Mouse (Mus musculus) hindbrain, embryonic 10.5 days (tissue): ENCODE results near the gene Zfp804a. TPM values are rescaled to one million over a fixed set of nuclear protein-coding genes. Genes with fewer than 3 reads are reported as not detected.

ENCODE experiments used
- DNase-seq: peaks from one replicate; pipeline ENCODE4 v3.0.0-alpha.2; 2017; ENCODE audit warnings: low spot score
- H3K27ac ChIP-seq: fragments of 300-500 bp; sonication (generic); 2 replicates; pipeline ENCODE4 v1.5.1; 2016; ENCODE audit warnings: mild to moderate bottlenecking, moderate library complexity
- H3K27me3 ChIP-seq: fragments of 300-500 bp; sonication (generic); 2 replicates; pipeline ENCODE4 v1.6.1; 2016; ENCODE audit warnings: mild to moderate bottlenecking; ENCODE audit not compliant: poor library complexity, insufficient read depth, severe bottlenecking
- H3K36me3 ChIP-seq: fragments of 300-500 bp; sonication (generic); 2 replicates; pipeline ENCODE4 v1.6.1; 2016; ENCODE audit warnings: mild to moderate bottlenecking, moderate library complexity
- H3K4me1 ChIP-seq: fragments of 300-500 bp; sonication (generic); replicated peaks from 2 replicates; pipeline ENCODE4 v1.6.1; 2016; ENCODE audit warnings: mild to moderate bottlenecking
- H3K4me3 ChIP-seq: fragments of 300-500 bp; sonication (generic); 2 replicates; pipeline ENCODE4 v1.5.1; 2016; ENCODE audit warnings: mild to moderate bottlenecking, moderate library complexity
- H3K9me3 ChIP-seq: fragments of 300-500 bp; sonication (generic); 2 replicates; pipeline ENCODE4 v1.6.1; 2016; ENCODE audit warnings: mild to moderate bottlenecking, moderate library complexity
- WGBS: fragments of 180-500 bp; shearing (Covaris S2); methylation state at CpG from one replicate; pipeline ENCODE4 v1.1.7; 2016; 5-methylcytosine and 5-hydroxymethylcytosine counted together
- polyA plus RNA-seq: library from polyadenylated mRNA; unstranded; fragments of >200 nt; fragmentation: Nextera tagmentation; extraction: Ambion mirVana; gene quantifications from 2 replicates; pipeline ENCODE4 v1.2.1, GENCODE M21; 2016

The Zfp804a gene
- polyA plus RNA-seq, 1 experiment from 2014 or later = 2.4 TPM

GRCm38 (mm10) chr2:82178693-82179092 lies 125.7 kb downstream of the Zfp804a start:
- H3K27ac ChIP-seq = no peak overlapping the region
- DNase-seq = no peak
- no peaks in the 10 kb centered on the region for H3K4me1 ChIP-seq
- WGBS = 92% methylated on average over 2 of the region's 2 CpGs
- no peak overlapping the region for H3K4me3 ChIP-seq
- H3K9me3 ChIP-seq = no peaks in the 10 kb centered on the region
- H3K27me3 ChIP-seq = no peaks in the 10 kb centered on the region
- no peaks in the 10 kb centered on the region for H3K36me3 ChIP-seq

GRCm38 (mm10) chr2:82181010-82181409 lies 128.0 kb downstream of the Zfp804a start:
- 94% methylated on average over 1 of the region's 1 CpGs for WGBS
- no peaks in the 10 kb centered on the region for H3K27me3 ChIP-seq

GRCm38 (mm10) chr2:82199901-82200300 lies 146.9 kb downstream of the Zfp804a start:
- H3K36me3 ChIP-seq = no peaks in the 10 kb centered on the region
- H3K27me3 ChIP-seq = no peaks in the 10 kb centered on the region
- no peaks in the 10 kb centered on the region for H3K4me1 ChIP-seq
- no peak overlapping the region for H3K27ac ChIP-seq
- WGBS = 83% methylated on average over 5 of the region's 5 CpGs
- no peak for DNase-seq
- H3K4me3 ChIP-seq = no peak overlapping the region
- no peaks in the 10 kb centered on the region; the same call in 1 of the 2 replicates for H3K9me3 ChIP-seq

More at GRCm38 (mm10) chr2:82181010-82181409, 128.0 kb downstream of the Zfp804a start:
- H3K4me1 ChIP-seq = no peaks in the 10 kb centered on the region
- no peak for DNase-seq
- H3K27ac ChIP-seq = no peak overlapping the region
- H3K4me3 ChIP-seq = no peak overlapping the region
- H3K9me3 ChIP-seq = no peaks in the 10 kb centered on the region
- H3K36me3 ChIP-seq = no peaks in the 10 kb centered on the region

- Histone ChIP-seq H3K36me3 (no peaks in the 10 kb centered on the region), H3K9me3 (no peaks in the 10 kb centered on the region; the same call in 1 of the 2 replicates), H3K4me1 (no peaks in the 10 kb centered on the region), H3K27me3 (no peaks in the 10 kb centered on the region), H3K27ac (no peak overlapping the region), H3K4me3 (no peak overlapping the region)
- DNase-seq = no peak
- 71% methylated on average over 5 of the region's 5 CpGs for WGBS
These were observed 147.6 kb downstream of the Zfp804a start for GRCm38 (mm10) chr2:82200616-82201015.

- H3K27ac ChIP-seq = no peak overlapping the region
- H3K4me1 ChIP-seq = no peaks in the 10 kb centered on the region
- no peaks in the 10 kb centered on the region for H3K9me3 ChIP-seq
- no peak for DNase-seq
- H3K36me3 ChIP-seq = no peaks in the 10 kb centered on the region
- H3K27me3 ChIP-seq = no peaks in the 10 kb centered on the region
- 86% methylated on average over 1 of the region's 1 CpGs for WGBS
- no peak overlapping the region for H3K4me3 ChIP-seq
These were observed 157.6 kb downstream of the Zfp804a start for GRCm38 (mm10) chr2:82210605-82211004.

- no peaks in the 10 kb centered on the region for H3K9me3 ChIP-seq
- no peak overlapping the region for H3K4me3 ChIP-seq
- WGBS = 60% methylated on average over 1 of the region's 1 CpGs
- no peak overlapping the region for H3K27ac ChIP-seq
- no peaks in the 10 kb centered on the region for H3K27me3 ChIP-seq
- H3K4me1 ChIP-seq = no peaks in the 10 kb centered on the region
- no peaks in the 10 kb centered on the region for H3K36me3 ChIP-seq
- no peak for DNase-seq
These were observed 158.9 kb downstream of the Zfp804a start for GRCm38 (mm10) chr2:82211972-82212371.

GRCm38 (mm10) chr2:82217873-82218272 lies 164.9 kb downstream of the Zfp804a start:
- no peak overlapping the region for H3K27ac ChIP-seq
- H3K9me3 ChIP-seq = no peaks in the 10 kb centered on the region
- WGBS = 87% methylated on average over 2 of the region's 2 CpGs
- H3K27me3 ChIP-seq = no peaks in the 10 kb centered on the region
- no peak for DNase-seq
- H3K4me1 ChIP-seq = no peaks in the 10 kb centered on the region
- no peak overlapping the region for H3K4me3 ChIP-seq
- H3K36me3 ChIP-seq = no peaks in the 10 kb centered on the region

GRCm38 (mm10) chr2:82246020-82246419 lies 193.0 kb downstream of the Zfp804a start:
- no peaks in the 10 kb centered on the region for H3K9me3 ChIP-seq
- H3K36me3 ChIP-seq = no peaks in the 10 kb centered on the region
- no peaks in the 10 kb centered on the region for H3K27me3 ChIP-seq
- DNase-seq = no peak
- H3K27ac ChIP-seq = no peak overlapping the region
- H3K4me3 ChIP-seq = no peak overlapping the region
- no peaks in the 10 kb centered on the region for H3K4me1 ChIP-seq

- Histone ChIP-seq H3K27ac (no peak overlapping the region), H3K9me3 (no peaks in the 10 kb centered on the region), H3K4me1 (no peaks in the 10 kb centered on the region), H3K27me3 (no peaks in the 10 kb centered on the region), H3K36me3 (no peaks in the 10 kb centered on the region), H3K4me3 (no peak overlapping the region)
- DNase-seq = no peak
These were observed 194.0 kb downstream of the Zfp804a start for GRCm38 (mm10) chr2:82246902-82247522.

GRCm38 (mm10) chr2:82253382-82253781 lies 200.4 kb downstream of the Zfp804a start:
- WGBS = 79% methylated on average over 5 of the region's 5 CpGs
- no peak overlapping the region for H3K27ac ChIP-seq
- no peaks in the 10 kb centered on the region for H3K4me1 ChIP-seq
- no peak overlapping the region for H3K4me3 ChIP-seq
- no peak for DNase-seq
- no peaks in the 10 kb centered on the region for H3K9me3 ChIP-seq
- H3K36me3 ChIP-seq = no peaks in the 10 kb centered on the region
- H3K27me3 ChIP-seq = no peaks in the 10 kb centered on the region

GRCm38 (mm10) chr2:82282591-82283269 lies 229.7 kb downstream of the Zfp804a start:
- H3K4me3 ChIP-seq = no peak overlapping the region
- WGBS = 80% methylated on average over 2 of the region's 2 CpGs
- no peak overlapping the region for H3K27ac ChIP-seq
- H3K27me3 ChIP-seq = no peaks in the 10 kb centered on the region
- DNase-seq = no peak
- H3K9me3 ChIP-seq = no peaks in the 10 kb centered on the region
- H3K4me1 ChIP-seq = no peaks in the 10 kb centered on the region
- no peaks in the 10 kb centered on the region for H3K36me3 ChIP-seq

- no peaks in the 10 kb centered on the region for H3K4me1 ChIP-seq
- H3K27me3 ChIP-seq = no peaks in the 10 kb centered on the region
- 85% methylated on average over 2 of the region's 2 CpGs for WGBS
- no peaks in the 10 kb centered on the region for H3K36me3 ChIP-seq
- H3K27ac ChIP-seq = no peak overlapping the region
- H3K9me3 ChIP-seq = no peaks in the 10 kb centered on the region
- no peak for DNase-seq
- no peak overlapping the region for H3K4me3 ChIP-seq
These were observed 242.0 kb downstream of the Zfp804a start for GRCm38 (mm10) chr2:82294932-82295493.
